Mouse (Mus musculus): Measurements from ENCODE around the gene Blm. TPM values are rescaled to one million over a fixed set of nuclear protein-coding genes. Genes with fewer than 3 reads are reported as not detected.

Blm gene
- polyA plus RNA-seq, 1 experiment from 2014 or later = 51.8 TPM

- peaks cover 25% of the 10 kb centered on the region for H3K4me1 ChIP-seq (ENCODE audit: control insufficient read depth, insufficient read depth, low read length)
- H3K27me3 ChIP-seq (ENCODE audit: control insufficient read depth, insufficient read depth, low read length) = no peaks in the 10 kb centered on the region
- no peak for DNase-seq (ENCODE audit: low spot score)
- H3K4me2 ChIP-seq (ENCODE audit: low read depth, severe bottlenecking) = no peak overlapping the region
- no peak for ATAC-seq (ENCODE audit: insufficient number of reproducible peaks, low FRiP score, low TSS enrichment, low read depth)
- no peaks in the 10 kb centered on the region for H3K9me3 ChIP-seq (ENCODE audit: control insufficient read depth, low read length)
- no peak overlapping the region for H3K27ac ChIP-seq (replicated peaks; ENCODE audit: low read depth, low read length)
- no peak overlapping the region for H3K9ac ChIP-seq (ENCODE audit: low read length)
- H3K36me3 ChIP-seq (ENCODE audit: control insufficient read depth, insufficient read depth, low read length) = no peaks in the 10 kb centered on the region
- H3K4me3 ChIP-seq (ENCODE audit: low read depth, low read length) = no peak overlapping the region
- 96% methylated on average over 8 of the region's 8 CpGs for WGBS
Measured at GRCm38 (mm10) chr7:80447336-80447735, 87.6 kb downstream of the Blm start.

GRCm38 (mm10) chr7:80446221-80446878 is 88.6 kb downstream of the Blm start:
- H3K36me3 ChIP-seq (ENCODE audit: control insufficient read depth, insufficient read depth, low read length) = no peaks in the 10 kb centered on the region
- 54% methylated on average over 7 of the region's 7 CpGs for WGBS
- DNase-seq (ENCODE audit: low spot score) = no peak
- ATAC-seq (ENCODE audit: insufficient number of reproducible peaks, low FRiP score, low TSS enrichment, low read depth) = no peak
- H3K4me1 ChIP-seq (ENCODE audit: control insufficient read depth, insufficient read depth, low read length) = peaks cover 35% of the 10 kb centered on the region
- H3K27me3 ChIP-seq (ENCODE audit: control insufficient read depth, insufficient read depth, low read length) = no peaks in the 10 kb centered on the region
- H3K4me2 ChIP-seq (ENCODE audit: low read depth, severe bottlenecking) = no peak overlapping the region
- no peaks in the 10 kb centered on the region for H3K9me3 ChIP-seq (ENCODE audit: control insufficient read depth, low read length)
- H3K4me3 ChIP-seq (ENCODE audit: low read depth, low read length) = no peak overlapping the region
- H3K27ac ChIP-seq (replicated peaks; ENCODE audit: low read depth, low read length) = peak overlapping the region; percentile 6
- no peak overlapping the region for H3K9ac ChIP-seq (ENCODE audit: low read length)

GRCm38 (mm10) chr7:80445492-80445891 is 89.4 kb downstream of the Blm start:
- DNase-seq (ENCODE audit: low spot score) (peak; percentile 86), ATAC-seq (ENCODE audit: insufficient number of reproducible peaks, low FRiP score, low TSS enrichment, low read depth) (peak; percentile 33; the same call in 1 of the 2 replicates)
- Histone ChIP-seq H3K9ac (ENCODE audit: low read length) (no peak overlapping the region; the same call in 1 of the 2 replicates), H3K4me3 (ENCODE audit: low read depth, low read length) (no peak overlapping the region), H3K36me3 (ENCODE audit: control insufficient read depth, insufficient read depth, low read length) (no peaks in the 10 kb centered on the region), H3K4me2 (ENCODE audit: low read depth, severe bottlenecking) (no peak overlapping the region), H3K9me3 (ENCODE audit: control insufficient read depth, low read length) (no peaks in the 10 kb centered on the region), H3K27ac (replicated peaks; ENCODE audit: low read depth, low read length) (peak overlapping the region; percentile 38), H3K4me1 (ENCODE audit: control insufficient read depth, insufficient read depth, low read length) (peaks cover 38% of the 10 kb centered on the region), H3K27me3 (ENCODE audit: control insufficient read depth, insufficient read depth, low read length) (no peaks in the 10 kb centered on the region)
- 12% methylated on average over 6 of the region's 6 CpGs for WGBS

GRCm38 (mm10) chr7:80444401-80445249 is 90.3 kb downstream of the Blm start:
- peak; percentile 24; the same call in 1 of the 2 replicates for ATAC-seq (ENCODE audit: insufficient number of reproducible peaks, low FRiP score, low TSS enrichment, low read depth)
- peaks cover 38% of the 10 kb centered on the region for H3K4me1 ChIP-seq (ENCODE audit: control insufficient read depth, insufficient read depth, low read length)
- no peak overlapping the region for H3K4me2 ChIP-seq (ENCODE audit: low read depth, severe bottlenecking)
- no peaks in the 10 kb centered on the region for H3K9me3 ChIP-seq (ENCODE audit: control insufficient read depth, low read length)
- no peak overlapping the region for H3K4me3 ChIP-seq (ENCODE audit: low read depth, low read length)
- no peak overlapping the region for H3K9ac ChIP-seq (ENCODE audit: low read length)
- DNase-seq (ENCODE audit: low spot score) = peak; percentile 43
- 52% methylated on average over 17 of the region's 17 CpGs for WGBS
- H3K36me3 ChIP-seq (ENCODE audit: control insufficient read depth, insufficient read depth, low read length) = no peaks in the 10 kb centered on the region
- no peaks in the 10 kb centered on the region for H3K27me3 ChIP-seq (ENCODE audit: control insufficient read depth, insufficient read depth, low read length)
- peak overlapping the region; percentile 38 for H3K27ac ChIP-seq (replicated peaks; ENCODE audit: low read depth, low read length)

GRCm38 (mm10) chr7:80443124-80443523 is 91.8 kb downstream of the Blm start:
- Histone ChIP-seq H3K4me1 (ENCODE audit: control insufficient read depth, insufficient read depth, low read length) (peaks cover 45% of the 10 kb centered on the region), H3K4me3 (ENCODE audit: low read depth, low read length) (no peak overlapping the region), H3K27ac (replicated peaks; ENCODE audit: low read depth, low read length) (peak overlapping the region; percentile 73; the same call in 1 of the 2 replicates), H3K9ac (ENCODE audit: low read length) (no peak overlapping the region), H3K36me3 (ENCODE audit: control insufficient read depth, insufficient read depth, low read length) (no peaks in the 10 kb centered on the region), H3K4me2 (ENCODE audit: low read depth, severe bottlenecking) (no peak overlapping the region), H3K27me3 (ENCODE audit: control insufficient read depth, insufficient read depth, low read length) (no peaks in the 10 kb centered on the region), H3K9me3 (ENCODE audit: control insufficient read depth, low read length) (no peaks in the 10 kb centered on the region)
- DNase-seq (ENCODE audit: low spot score) = no peak
- WGBS = 74% methylated on average over 3 of the region's 3 CpGs
- ATAC-seq (ENCODE audit: insufficient number of reproducible peaks, low FRiP score, low TSS enrichment, low read depth) = no peak

GRCm38 (mm10) chr7:80441986-80442904 is 92.7 kb downstream of the Blm start:
- ATAC-seq (ENCODE audit: insufficient number of reproducible peaks, low FRiP score, low TSS enrichment, low read depth) (peak; percentile 11; the same call in 1 of the 2 replicates), DNase-seq (ENCODE audit: low spot score) (peak; percentile 64)
- peaks cover 45% of the 10 kb centered on the region for H3K4me1 ChIP-seq (ENCODE audit: control insufficient read depth, insufficient read depth, low read length)
- H3K27ac ChIP-seq (replicated peaks; ENCODE audit: low read depth, low read length) = peak overlapping the region; percentile 73
- no peaks in the 10 kb centered on the region for H3K9me3 ChIP-seq (ENCODE audit: control insufficient read depth, low read length)
- no peaks in the 10 kb centered on the region for H3K27me3 ChIP-seq (ENCODE audit: control insufficient read depth, insufficient read depth, low read length)
- peak overlapping the region; percentile 34; the same call in 1 of the 2 replicates for H3K9ac ChIP-seq (ENCODE audit: low read length)
- no peak overlapping the region for H3K4me2 ChIP-seq (ENCODE audit: low read depth, severe bottlenecking)
- H3K4me3 ChIP-seq (ENCODE audit: low read depth, low read length) = no peak overlapping the region
- H3K36me3 ChIP-seq (ENCODE audit: control insufficient read depth, insufficient read depth, low read length) = no peaks in the 10 kb centered on the region
- WGBS = 38% methylated on average over 11 of the region's 11 CpGs

- no peaks in the 10 kb centered on the region for H3K9me3 ChIP-seq (ENCODE audit: control insufficient read depth, low read length)
- peaks cover 42% of the 10 kb centered on the region for H3K4me1 ChIP-seq (ENCODE audit: control insufficient read depth, insufficient read depth, low read length)
- WGBS = 54% methylated on average over 4 of the region's 4 CpGs
- H3K27me3 ChIP-seq (ENCODE audit: control insufficient read depth, insufficient read depth, low read length) = no peaks in the 10 kb centered on the region
- no peak overlapping the region for H3K4me3 ChIP-seq (ENCODE audit: low read depth, low read length)
- no peaks in the 10 kb centered on the region for H3K36me3 ChIP-seq (ENCODE audit: control insufficient read depth, insufficient read depth, low read length)
- DNase-seq (ENCODE audit: low spot score) = no peak
- no peak for ATAC-seq (ENCODE audit: insufficient number of reproducible peaks, low FRiP score, low TSS enrichment, low read depth)
- no peak overlapping the region for H3K9ac ChIP-seq (ENCODE audit: low read length)
- no peak overlapping the region for H3K4me2 ChIP-seq (ENCODE audit: low read depth, severe bottlenecking)
- no peak overlapping the region for H3K27ac ChIP-seq (replicated peaks; ENCODE audit: low read depth, low read length)
Measured at GRCm38 (mm10) chr7:80440685-80441084, 94.2 kb downstream of the Blm start.
